Mouse (Mus musculus): ENCODE measurements around the gene Il17ra. TPM values are rescaled to one million over a fixed set of nuclear protein-coding genes. Genes with fewer than 3 reads are reported as not detected.

The Il17ra gene
- polyA plus RNA-seq, 1 experiment from 2014 or later: 1.1 TPM

- Histone ChIP-seq H3K27me3 (replicated peaks; ENCODE audit: control insufficient read depth, insufficient read depth, low read length) (no peaks in the 10 kb centered on the region), H3K4me3 (ENCODE audit: low read depth, low read length) (no peak overlapping the region), H3K27ac (ENCODE audit: low read depth, low read length) (no peak overlapping the region), H3K36me3 (ENCODE audit: control insufficient read depth, insufficient read depth, low read length) (peaks cover 47% of the 10 kb centered on the region), H3K9me3 (replicated peaks; ENCODE audit: control insufficient read depth, low read length) (no peaks in the 10 kb centered on the region), H3K4me2 (ENCODE audit: low read length) (no peak overlapping the region), H3K9ac (ENCODE audit: low read length) (no peak overlapping the region), H3K4me1 (ENCODE audit: control insufficient read depth, insufficient read depth, low read length) (no peaks in the 10 kb centered on the region)
- DNase-seq (ENCODE audit: low spot score) (no peak), ATAC-seq (no peak)
- 89% methylated on average over 7 of the region's 7 CpGs for WGBS
Observed at GRCm38 (mm10) chr6:120509975-120510374, 46.9 kb downstream of the Il17ra start.

GRCm38 (mm10) chr6:120510425-120510824 lies 47.4 kb downstream of the Il17ra start:
- H3K27me3 ChIP-seq (replicated peaks; ENCODE audit: control insufficient read depth, insufficient read depth, low read length): no peaks in the 10 kb centered on the region
- H3K4me1 ChIP-seq (ENCODE audit: control insufficient read depth, insufficient read depth, low read length): no peaks in the 10 kb centered on the region
- H3K4me3 ChIP-seq (ENCODE audit: low read depth, low read length): no peak overlapping the region
- peaks cover 47% of the 10 kb centered on the region for H3K36me3 ChIP-seq (ENCODE audit: control insufficient read depth, insufficient read depth, low read length)
- no peaks in the 10 kb centered on the region for H3K9me3 ChIP-seq (replicated peaks; ENCODE audit: control insufficient read depth, low read length)
- DNase-seq (ENCODE audit: low spot score) (no peak), ATAC-seq (no peak)
- 92% methylated on average over 8 of the region's 8 CpGs for WGBS
- no peak overlapping the region for H3K27ac ChIP-seq (ENCODE audit: low read depth, low read length)
- H3K4me2 ChIP-seq (ENCODE audit: low read length): no peak overlapping the region
- no peak overlapping the region for H3K9ac ChIP-seq (ENCODE audit: low read length)

GRCm38 (mm10) chr6:120511212-120511611 lies 48.2 kb downstream of the Il17ra start:
- H3K4me3 ChIP-seq (ENCODE audit: low read depth, low read length): no peak overlapping the region

GRCm38 (mm10) chr6:120516422-120516821 lies 53.4 kb downstream of the Il17ra start:
- Histone ChIP-seq H3K27ac (ENCODE audit: low read depth, low read length) (no peak overlapping the region), H3K27me3 (replicated peaks; ENCODE audit: control insufficient read depth, insufficient read depth, low read length) (no peaks in the 10 kb centered on the region), H3K9ac (ENCODE audit: low read length) (no peak overlapping the region), H3K4me3 (ENCODE audit: low read depth, low read length) (no peak overlapping the region), H3K4me1 (ENCODE audit: control insufficient read depth, insufficient read depth, low read length) (no peaks in the 10 kb centered on the region), H3K9me3 (replicated peaks; ENCODE audit: control insufficient read depth, low read length) (no peaks in the 10 kb centered on the region), H3K4me2 (ENCODE audit: low read length) (no peak overlapping the region), H3K36me3 (ENCODE audit: control insufficient read depth, insufficient read depth, low read length) (peaks cover 53% of the 10 kb centered on the region)
- WGBS: 94% methylated on average over 4 of the region's 4 CpGs
- DNase-seq (ENCODE audit: low spot score) (no peak), ATAC-seq (no peak)

More at GRCm38 (mm10) chr6:120511212-120511611, 48.2 kb downstream of the Il17ra start:
- DNase-seq (ENCODE audit: low spot score): no peak
- H3K27ac ChIP-seq (ENCODE audit: low read depth, low read length): no peak overlapping the region
- ATAC-seq: no peak
- 93% methylated on average over 6 of the region's 6 CpGs for WGBS
- H3K4me1 ChIP-seq (ENCODE audit: control insufficient read depth, insufficient read depth, low read length): no peaks in the 10 kb centered on the region
- H3K27me3 ChIP-seq (replicated peaks; ENCODE audit: control insufficient read depth, insufficient read depth, low read length): no peaks in the 10 kb centered on the region
- H3K4me2 ChIP-seq (ENCODE audit: low read length): no peak overlapping the region
- H3K9ac ChIP-seq (ENCODE audit: low read length): no peak overlapping the region
- H3K9me3 ChIP-seq (replicated peaks; ENCODE audit: control insufficient read depth, low read length): no peaks in the 10 kb centered on the region
- H3K36me3 ChIP-seq (ENCODE audit: control insufficient read depth, insufficient read depth, low read length): peaks cover 47% of the 10 kb centered on the region

- ATAC-seq (no peak), DNase-seq (ENCODE audit: low spot score) (no peak)
- 88% methylated on average over 6 of the region's 6 CpGs for WGBS
- no peaks in the 10 kb centered on the region for H3K4me1 ChIP-seq (ENCODE audit: control insufficient read depth, insufficient read depth, low read length)
- H3K9ac ChIP-seq (ENCODE audit: low read length): no peak overlapping the region
- no peak overlapping the region for H3K4me3 ChIP-seq (ENCODE audit: low read depth, low read length)
- H3K9me3 ChIP-seq (replicated peaks; ENCODE audit: control insufficient read depth, low read length): no peaks in the 10 kb centered on the region
- no peaks in the 10 kb centered on the region for H3K27me3 ChIP-seq (replicated peaks; ENCODE audit: control insufficient read depth, insufficient read depth, low read length)
- H3K4me2 ChIP-seq (ENCODE audit: low read length): no peak overlapping the region
- peaks cover 58% of the 10 kb centered on the region for H3K36me3 ChIP-seq (ENCODE audit: control insufficient read depth, insufficient read depth, low read length)
- no peak overlapping the region for H3K27ac ChIP-seq (ENCODE audit: low read depth, low read length)
Observed at GRCm38 (mm10) chr6:120516879-120517278, 53.8 kb downstream of the Il17ra start.

GRCm38 (mm10) chr6:120517311-120517710 lies 54.3 kb downstream of the Il17ra start:
- no peak for ATAC-seq

GRCm38 (mm10) chr6:120519647-120520046 lies 56.6 kb downstream of the Il17ra start:
- H3K36me3 ChIP-seq (ENCODE audit: control insufficient read depth, insufficient read depth, low read length): peaks cover 52% of the 10 kb centered on the region
- H3K9me3 ChIP-seq (replicated peaks; ENCODE audit: control insufficient read depth, low read length): no peaks in the 10 kb centered on the region
- H3K4me3 ChIP-seq (ENCODE audit: low read depth, low read length): no peak overlapping the region
- H3K27me3 ChIP-seq (replicated peaks; ENCODE audit: control insufficient read depth, insufficient read depth, low read length): no peaks in the 10 kb centered on the region
- ATAC-seq (no peak), DNase-seq (ENCODE audit: low spot score) (no peak)
- 88% methylated on average over 5 of the region's 5 CpGs for WGBS
- H3K27ac ChIP-seq (ENCODE audit: low read depth, low read length): no peak overlapping the region
- no peak overlapping the region for H3K9ac ChIP-seq (ENCODE audit: low read length)
- H3K4me1 ChIP-seq (ENCODE audit: control insufficient read depth, insufficient read depth, low read length): no peaks in the 10 kb centered on the region
- no peak overlapping the region for H3K4me2 ChIP-seq (ENCODE audit: low read length)

More at GRCm38 (mm10) chr6:120517311-120517710, 54.3 kb downstream of the Il17ra start:
- Histone ChIP-seq H3K9ac (ENCODE audit: low read length) (no peak overlapping the region), H3K27ac (ENCODE audit: low read depth, low read length) (no peak overlapping the region), H3K4me1 (ENCODE audit: control insufficient read depth, insufficient read depth, low read length) (no peaks in the 10 kb centered on the region), H3K4me2 (ENCODE audit: low read length) (no peak overlapping the region), H3K9me3 (replicated peaks; ENCODE audit: control insufficient read depth, low read length) (no peaks in the 10 kb centered on the region), H3K4me3 (ENCODE audit: low read depth, low read length) (no peak overlapping the region), H3K36me3 (ENCODE audit: control insufficient read depth, insufficient read depth, low read length) (peaks cover 62% of the 10 kb centered on the region), H3K27me3 (replicated peaks; ENCODE audit: control insufficient read depth, insufficient read depth, low read length) (no peaks in the 10 kb centered on the region)
- WGBS: 94% methylated on average over 5 of the region's 5 CpGs
- no peak for DNase-seq (ENCODE audit: low spot score)

- DNase-seq (ENCODE audit: low spot score): no peak
- Histone ChIP-seq H3K9ac (ENCODE audit: low read length) (no peak overlapping the region), H3K4me1 (ENCODE audit: control insufficient read depth, insufficient read depth, low read length) (peaks cover 7% of the 10 kb centered on the region; the same call in 1 of the 2 replicates), H3K4me2 (ENCODE audit: low read length) (no peak overlapping the region), H3K36me3 (ENCODE audit: control insufficient read depth, insufficient read depth, low read length) (peaks cover 36% of the 10 kb centered on the region), H3K27me3 (replicated peaks; ENCODE audit: control insufficient read depth, insufficient read depth, low read length) (no peaks in the 10 kb centered on the region), H3K4me3 (ENCODE audit: low read depth, low read length) (no peak overlapping the region), H3K27ac (ENCODE audit: low read depth, low read length) (no peak overlapping the region), H3K9me3 (replicated peaks; ENCODE audit: control insufficient read depth, low read length) (no peaks in the 10 kb centered on the region)
- ATAC-seq: no peak
- WGBS: 90% methylated on average over 5 of the region's 5 CpGs
Observed at GRCm38 (mm10) chr6:120524796-120525195, 61.7 kb downstream of the Il17ra start.

- 89% methylated on average over 4 of the region's 4 CpGs for WGBS
- DNase-seq (ENCODE audit: low spot score): no peak
- no peak overlapping the region for H3K9ac ChIP-seq (ENCODE audit: low read length)
Observed at GRCm38 (mm10) chr6:120529123-120529522, 66.1 kb downstream of the Il17ra start.

More at GRCm38 (mm10) chr6:120529123-120529522, 66.1 kb downstream of the Il17ra start:
- Histone ChIP-seq H3K27me3 (replicated peaks; ENCODE audit: control insufficient read depth, insufficient read depth, low read length) (no peaks in the 10 kb centered on the region), H3K4me3 (ENCODE audit: low read depth, low read length) (no peak overlapping the region), H3K4me2 (ENCODE audit: low read length) (peak overlapping the region; percentile 68; the same call in 1 of the 2 replicates), H3K27ac (ENCODE audit: low read depth, low read length) (no peak overlapping the region), H3K4me1 (ENCODE audit: control insufficient read depth, insufficient read depth, low read length) (peaks cover 13% of the 10 kb centered on the region; the same call in 1 of the 2 replicates), H3K36me3 (ENCODE audit: control insufficient read depth, insufficient read depth, low read length) (no peaks in the 10 kb centered on the region), H3K9me3 (replicated peaks; ENCODE audit: control insufficient read depth, low read length) (no peaks in the 10 kb centered on the region)
- ATAC-seq: no peak

Measured in forebrain, embryonic 14.5 days (tissue).